Mouse (Mus musculus) testis, adult 2 months (tissue): ENCODE results near the gene Zbtb7a. TPM values are rescaled to one million over a fixed set of nuclear protein-coding genes. Genes with fewer than 3 reads are reported as not detected.
"Not testable (repeated sequence)": the region's sequence is repeated elsewhere in the genome, so short reads cannot be mapped to it uniquely, and the experiment has no call there.

ENCODE experiments used
- H3K27ac ChIP-seq: fragments of 200-500 bp; 2 replicates; pipeline ENCODE4 v1.5.1; 2012; ENCODE audit warnings: low read depth, low read length; ENCODE audit not compliant: control insufficient read depth, insufficient read depth
- H3K27me3 ChIP-seq: fragments of 200-500 bp; 2 replicates; pipeline ENCODE4 v1.6.1; 2012; ENCODE audit warnings: mild to moderate bottlenecking, low read length, moderate library complexity; ENCODE audit not compliant: control insufficient read depth, insufficient read depth
- H3K36me3 ChIP-seq: fragments of 200-500 bp; 2 replicates; pipeline ENCODE4 v1.6.1; 2012; ENCODE audit warnings: mild to moderate bottlenecking, low read length; ENCODE audit not compliant: control insufficient read depth, insufficient read depth
- H3K4me1 ChIP-seq: fragments of 200-500 bp; 2 replicates; pipeline ENCODE4 v1.6.1; 2012; ENCODE audit warnings: low read length; ENCODE audit not compliant: control insufficient read depth, insufficient read depth
- H3K4me3 ChIP-seq: fragments of 200-500 bp; 2 replicates; pipeline ENCODE4 v1.5.1; 2012; ENCODE audit warnings: low read depth, mild to moderate bottlenecking, low read length, moderate library complexity, mixed read lengths; ENCODE audit not compliant: control insufficient read depth
- CTCF ChIP-seq: fragments of 200-500 bp; IDR thresholded peaks from 2 replicates; pipeline ENCODE4 v1.5.1; 2012; ENCODE audit warnings: low read depth, mild to moderate bottlenecking, inconsistent platforms, low read length, moderate library complexity; ENCODE audit not compliant: control insufficient read depth, insufficient read depth, insufficient replicate concordance
- POLR2A ChIP-seq: fragments of 200-500 bp; IDR thresholded peaks from 2 replicates; pipeline ENCODE4 v1.6.1; 2012; ENCODE audit warnings: low read depth, mild to moderate bottlenecking, inconsistent platforms, low read length, moderate library complexity; ENCODE audit not compliant: control insufficient read depth
- polyA plus RNA-seq: library from polyadenylated mRNA; depleted of rRNA; stranded (reverse); fragments of >200 nt; gene quantifications from 2 replicates; pipeline ENCODE4 v1.2.3, GENCODE M21; 2012

Gene Zbtb7a
- polyA plus RNA-seq, 1 experiment, result 5.6 TPM

- no peaks in the 10 kb centered on the region for H3K27me3 ChIP-seq
- no peaks in the 10 kb centered on the region; the same call in none of the 2 replicates for H3K36me3 ChIP-seq
- H3K4me3 ChIP-seq, result peak within 1 kb of the TSS; percentile 85
- peaks cover 12% of the 10 kb centered on the region for H3K4me1 ChIP-seq
- H3K27ac ChIP-seq, result peak within 1 kb of the TSS; percentile 59
- TF ChIP-seq CTCF (no peak), POLR2A (peak; percentile 89)
Measured at GRCm38 (mm10) chr10:81167200-81168086, 32.4 kb downstream of the Zbtb7a start, which contains the start of gene Pias4. Pias4 (minus strand) TSS chr10:81167923.

GRCm38 (mm10) chr10:81168087-81168431, 33.0 kb downstream of the Zbtb7a start:
- peak overlapping the region; percentile 59 for H3K27ac ChIP-seq
- no peaks in the 10 kb centered on the region for H3K27me3 ChIP-seq
- peaks cover 16% of the 10 kb centered on the region for H3K4me1 ChIP-seq
- peak overlapping the region; percentile 85 for H3K4me3 ChIP-seq
- TF ChIP-seq POLR2A (no peak), CTCF (no peak)
- no peaks in the 10 kb centered on the region; the same call in 1 of the 2 replicates for H3K36me3 ChIP-seq

- TF ChIP-seq POLR2A, result 0 out of 2 replicates have a peak, but pooled peaks have one; percentile 25
- TF ChIP-seq CTCF, result no peak
- peak overlapping the region; percentile 59 for H3K27ac ChIP-seq
- no peaks in the 10 kb centered on the region for H3K27me3 ChIP-seq
- H3K4me3 ChIP-seq, result peak overlapping the region; percentile 85
- H3K4me1 ChIP-seq, result peaks cover 20% of the 10 kb centered on the region
- no peaks in the 10 kb centered on the region; the same call in 1 of the 2 replicates for H3K36me3 ChIP-seq
Measured at GRCm38 (mm10) chr10:81168521-81169244, 33.7 kb downstream of the Zbtb7a start.

- H3K27me3 ChIP-seq, H3K36me3 ChIP-seq, H3K4me3 ChIP-seq: not testable (repeated sequence)
- Histone ChIP-seq H3K27ac (peak overlapping the region; percentile 10; the same call in 1 of the 2 replicates), H3K4me1 (peaks cover 23% of the 10 kb centered on the region)
Measured at GRCm38 (mm10) chr10:81169411-81169900, 34.4 kb downstream of the Zbtb7a start.

- peak overlapping the region; percentile 81 for H3K27ac ChIP-seq
- TF ChIP-seq CTCF, result peak; percentile 82; the same call in 1 of the 2 replicates
- TF ChIP-seq POLR2A, result peak; percentile 51; the same call in 1 of the 2 replicates
- H3K36me3 ChIP-seq, result no peaks in the 10 kb centered on the region
- no peaks in the 10 kb centered on the region for H3K27me3 ChIP-seq
- H3K4me3 ChIP-seq, result peak overlapping the region; percentile 72
- peaks cover 29% of the 10 kb centered on the region for H3K4me1 ChIP-seq
Measured at GRCm38 (mm10) chr10:81173132-81173531, 38.1 kb downstream of the Zbtb7a start.

GRCm38 (mm10) chr10:81174617-81175344, 39.8 kb downstream of the Zbtb7a start:
- H3K4me1 ChIP-seq, result peaks cover 24% of the 10 kb centered on the region
- H3K27ac ChIP-seq, result peak overlapping the region; percentile 65

DNA sequence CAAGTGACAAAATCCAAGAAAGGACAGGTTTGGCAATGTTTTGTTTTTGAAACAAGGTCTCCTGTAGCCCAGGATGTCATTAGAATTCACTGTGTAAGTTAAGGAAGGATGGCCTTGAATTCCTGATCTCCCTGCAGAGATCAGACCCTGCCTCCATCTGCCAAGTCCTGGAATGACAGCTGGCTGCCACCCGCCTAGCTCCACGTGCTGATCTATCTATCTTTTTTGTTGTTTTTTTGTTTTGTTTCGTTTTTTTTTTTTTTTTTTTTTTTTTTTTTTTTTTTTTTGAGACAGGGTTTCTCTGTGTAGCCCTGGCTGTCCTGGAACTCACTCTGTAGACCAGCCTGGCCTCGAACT, 40.3 kb downstream of the Zbtb7a start:
- not testable (repeated sequence) for H3K36me3 ChIP-seq, H3K27me3 ChIP-seq, H3K4me3 ChIP-seq
- peak overlapping the region; percentile 25; the same call in 1 of the 2 replicates for H3K27ac ChIP-seq
- peaks cover 24% of the 10 kb centered on the region for H3K4me1 ChIP-seq

More at GRCm38 (mm10) chr10:81174617-81175344, 39.8 kb downstream of the Zbtb7a start:
- Histone ChIP-seq H3K27me3 (no peaks in the 10 kb centered on the region), H3K4me3 (peak overlapping the region; percentile 45), H3K36me3 (no peaks in the 10 kb centered on the region; the same call in none of the 2 replicates)
- no peak for TF ChIP-seq POLR2A
- peak; percentile 94; the same call in 1 of the 2 replicates for TF ChIP-seq CTCF
